Mouse (Mus musculus): ENCODE data around the gene Stt3b. TPM values are rescaled to one million over a fixed set of nuclear protein-coding genes. Genes with fewer than 3 reads are reported as not detected.
"Not testable (repeated sequence)": the region's sequence is repeated elsewhere in the genome, so short reads cannot be mapped to it uniquely, and the experiment has no call there.

Gene Stt3b
- polyA plus RNA-seq, 1 experiment: 120 TPM

GRCm38 (mm10) chr9:115287774-115288434 is 22.3 kb downstream of the Stt3b start:
- 0 out of 2 replicates have a peak, but pooled peaks cover 2% of the 10 kb centered on the region for H3K36me3 ChIP-seq (ENCODE audit: control insufficient read depth, insufficient read depth, low read length, poor library complexity, severe bottlenecking)
- H3K27ac ChIP-seq (ENCODE audit: insufficient read depth, low read length): no peak overlapping the region
- TF ChIP-seq EP300 (IDR thresholded peaks at IDR 0.05; ENCODE audit: insufficient read depth, low read depth, low read length) (no peak), POLR2A (IDR thresholded peaks at IDR 0.05; ENCODE audit: insufficient read depth, low read length) (no peak), CTCF (IDR thresholded peaks at IDR 0.05; ENCODE audit: low read depth, low read length) (no peak)
- no peak overlapping the region for H3K4me3 ChIP-seq (ENCODE audit: low read depth, low read length)
- no peaks in the 10 kb centered on the region for H3K4me1 ChIP-seq (ENCODE audit: control insufficient read depth, insufficient read depth, low read length)
- H3K9me3 ChIP-seq (replicated peaks; ENCODE audit: control insufficient read depth, insufficient read depth, low read length, poor library complexity, severe bottlenecking): peaks cover 3% of the 10 kb centered on the region; the same call in 1 of the 2 replicates
- no peaks in the 10 kb centered on the region for H3K27me3 ChIP-seq (ENCODE audit: control insufficient read depth, insufficient read depth, low read length, poor library complexity, severe bottlenecking)
- no peak overlapping the region for H3K9ac ChIP-seq (ENCODE audit: low read depth, poor library complexity, severe bottlenecking)

DNA sequence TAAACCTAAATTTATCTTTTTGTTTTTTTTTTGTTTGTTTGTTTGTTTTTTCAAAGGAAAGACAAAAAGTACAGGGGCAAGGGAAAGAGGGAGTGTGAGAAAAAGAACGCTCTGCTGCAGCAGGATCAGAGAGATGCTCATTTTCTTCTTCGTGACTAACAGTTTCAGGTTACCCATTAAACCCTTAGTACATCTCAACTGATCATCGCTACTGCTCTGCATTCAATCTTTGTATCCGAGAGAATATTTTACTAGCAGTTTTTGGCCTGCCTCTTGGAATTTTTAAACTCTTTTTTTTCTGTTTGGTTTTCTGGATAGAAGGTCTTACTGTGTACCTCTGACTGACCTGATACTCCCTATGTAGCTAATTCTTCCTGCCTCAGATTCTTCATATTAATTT is 25.8 kb downstream of the Stt3b start:
- no peak overlapping the region for H3K27ac ChIP-seq (ENCODE audit: insufficient read depth, low read length)
- no peak overlapping the region for H3K4me3 ChIP-seq (ENCODE audit: low read depth, low read length)
- no peak overlapping the region for H3K9ac ChIP-seq (ENCODE audit: low read depth, poor library complexity, severe bottlenecking)
- peaks cover 6% of the 10 kb centered on the region for H3K36me3 ChIP-seq (ENCODE audit: control insufficient read depth, insufficient read depth, low read length, poor library complexity, severe bottlenecking)
- peaks cover 2% of the 10 kb centered on the region for H3K4me1 ChIP-seq (ENCODE audit: control insufficient read depth, insufficient read depth, low read length)
- H3K27me3 ChIP-seq (ENCODE audit: control insufficient read depth, insufficient read depth, low read length, poor library complexity, severe bottlenecking): no peaks in the 10 kb centered on the region
- TF ChIP-seq POLR2A (IDR thresholded peaks at IDR 0.05; ENCODE audit: insufficient read depth, low read length) (no peak), CTCF (IDR thresholded peaks at IDR 0.05; ENCODE audit: low read depth, low read length) (no peak)
- H3K9me3 ChIP-seq (replicated peaks; ENCODE audit: control insufficient read depth, insufficient read depth, low read length, poor library complexity, severe bottlenecking): peaks cover 3% of the 10 kb centered on the region; the same call in 1 of the 2 replicates

DNA sequence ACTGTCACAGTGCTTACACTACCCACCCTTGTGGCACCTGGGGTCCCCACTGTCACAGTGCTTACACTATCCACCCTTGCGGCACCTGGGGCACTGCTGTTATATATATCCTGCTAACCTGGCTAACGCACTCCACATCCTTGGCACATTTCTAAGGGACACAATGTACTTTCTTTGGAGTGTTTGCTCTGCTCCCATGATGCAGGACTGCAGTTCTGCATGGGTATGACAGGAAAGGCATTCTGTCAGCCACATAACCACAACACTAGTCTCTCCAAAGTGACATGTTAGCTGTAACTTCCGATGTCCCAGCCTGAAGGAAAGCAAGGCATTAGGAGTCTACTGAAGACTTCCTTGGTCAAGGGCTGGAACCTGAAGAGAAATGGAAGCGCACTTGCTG is 26.8 kb downstream of the Stt3b start:
- H3K27ac ChIP-seq (ENCODE audit: insufficient read depth, low read length): no peak overlapping the region
- no peak for TF ChIP-seq CTCF (IDR thresholded peaks at IDR 0.05; ENCODE audit: low read depth, low read length)
- no peak for TF ChIP-seq POLR2A (IDR thresholded peaks at IDR 0.05; ENCODE audit: insufficient read depth, low read length)
- TF ChIP-seq EP300 (IDR thresholded peaks at IDR 0.05; ENCODE audit: insufficient read depth, low read depth, low read length): no peak

GRCm38 (mm10) chr9:115278641-115279040 is 31.6 kb downstream of the Stt3b start:
- no peak overlapping the region for H3K9ac ChIP-seq (ENCODE audit: low read depth, poor library complexity, severe bottlenecking)
- no peaks in the 10 kb centered on the region for H3K27me3 ChIP-seq (ENCODE audit: control insufficient read depth, insufficient read depth, low read length, poor library complexity, severe bottlenecking)
- H3K27ac ChIP-seq (ENCODE audit: insufficient read depth, low read length): no peak overlapping the region
- H3K4me1 ChIP-seq (ENCODE audit: control insufficient read depth, insufficient read depth, low read length): peaks cover 2% of the 10 kb centered on the region
- TF ChIP-seq POLR2A (IDR thresholded peaks at IDR 0.05; ENCODE audit: insufficient read depth, low read length) (no peak), EP300 (IDR thresholded peaks at IDR 0.05; ENCODE audit: insufficient read depth, low read depth, low read length) (no peak), CTCF (IDR thresholded peaks at IDR 0.05; ENCODE audit: low read depth, low read length) (no peak)
- H3K36me3 ChIP-seq (ENCODE audit: control insufficient read depth, insufficient read depth, low read length, poor library complexity, severe bottlenecking): peaks cover 22% of the 10 kb centered on the region
- no peaks in the 10 kb centered on the region for H3K9me3 ChIP-seq (replicated peaks; ENCODE audit: control insufficient read depth, insufficient read depth, low read length, poor library complexity, severe bottlenecking)
- no peak overlapping the region for H3K4me3 ChIP-seq (ENCODE audit: low read depth, low read length)

More for the DNA sequence above, 26.8 kb downstream of the Stt3b start:
- Histone ChIP-seq H3K27me3 (ENCODE audit: control insufficient read depth, insufficient read depth, low read length, poor library complexity, severe bottlenecking) (no peaks in the 10 kb centered on the region), H3K9ac (ENCODE audit: low read depth, poor library complexity, severe bottlenecking) (no peak overlapping the region), H3K9me3 (replicated peaks; ENCODE audit: control insufficient read depth, insufficient read depth, low read length, poor library complexity, severe bottlenecking) (peaks cover 3% of the 10 kb centered on the region; the same call in 1 of the 2 replicates), H3K4me3 (ENCODE audit: low read depth, low read length) (no peak overlapping the region), H3K4me1 (ENCODE audit: control insufficient read depth, insufficient read depth, low read length) (peaks cover 2% of the 10 kb centered on the region), H3K36me3 (ENCODE audit: control insufficient read depth, insufficient read depth, low read length, poor library complexity, severe bottlenecking) (peaks cover 6% of the 10 kb centered on the region)

- no peak overlapping the region for H3K9ac ChIP-seq (ENCODE audit: low read depth, poor library complexity, severe bottlenecking)
- no peak for TF ChIP-seq CTCF (IDR thresholded peaks at IDR 0.05; ENCODE audit: low read depth, low read length)
- TF ChIP-seq EP300 (IDR thresholded peaks at IDR 0.05; ENCODE audit: insufficient read depth, low read depth, low read length): no peak
- no peak for TF ChIP-seq POLR2A (IDR thresholded peaks at IDR 0.05; ENCODE audit: insufficient read depth, low read length)
- no peaks in the 10 kb centered on the region for H3K9me3 ChIP-seq (replicated peaks; ENCODE audit: control insufficient read depth, insufficient read depth, low read length, poor library complexity, severe bottlenecking)
- no peak overlapping the region for H3K27ac ChIP-seq (ENCODE audit: insufficient read depth, low read length)
- no peak overlapping the region for H3K4me3 ChIP-seq (ENCODE audit: low read depth, low read length)
- H3K27me3 ChIP-seq (ENCODE audit: control insufficient read depth, insufficient read depth, low read length, poor library complexity, severe bottlenecking): no peaks in the 10 kb centered on the region
- no peaks in the 10 kb centered on the region for H3K4me1 ChIP-seq (ENCODE audit: control insufficient read depth, insufficient read depth, low read length)
- H3K36me3 ChIP-seq (ENCODE audit: control insufficient read depth, insufficient read depth, low read length, poor library complexity, severe bottlenecking): peaks cover 19% of the 10 kb centered on the region
Measured at GRCm38 (mm10) chr9:115274806-115275205, 35.4 kb downstream of the Stt3b start.

DNA sequence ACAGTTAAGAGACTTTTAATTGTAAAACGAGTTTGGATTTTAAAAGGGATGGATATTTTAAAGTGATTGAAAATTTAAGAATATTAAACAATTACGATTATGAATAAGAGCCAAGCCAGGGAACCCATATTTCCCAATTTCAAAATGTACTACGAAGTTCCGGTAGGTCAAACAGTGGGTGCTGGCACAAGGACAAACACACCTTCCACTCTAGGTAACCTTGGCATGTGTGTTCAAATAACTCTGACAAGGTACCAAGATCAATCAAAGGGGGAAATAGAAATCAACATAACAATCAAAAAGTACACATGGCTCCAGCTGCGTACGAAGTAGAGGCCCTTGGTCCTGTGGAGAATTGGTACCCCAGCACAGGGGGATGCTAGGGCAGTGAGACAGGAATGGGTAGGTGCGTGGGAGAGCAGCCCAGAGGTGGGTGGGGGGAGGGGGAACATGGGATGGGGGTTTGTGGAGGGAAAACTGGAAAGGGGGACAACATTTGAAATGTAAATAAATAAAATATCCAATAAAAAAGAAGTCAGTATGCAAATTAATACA is 37.0 kb downstream of the Stt3b start:
- Histone ChIP-seq H3K36me3 (ENCODE audit: control insufficient read depth, insufficient read depth, low read length, poor library complexity, severe bottlenecking) (peaks cover 19% of the 10 kb centered on the region), H3K4me3 (ENCODE audit: low read depth, low read length) (no peak overlapping the region), H3K9ac (ENCODE audit: low read depth, poor library complexity, severe bottlenecking) (no peak overlapping the region), H3K4me1 (ENCODE audit: control insufficient read depth, insufficient read depth, low read length) (no peaks in the 10 kb centered on the region), H3K9me3 (replicated peaks; ENCODE audit: control insufficient read depth, insufficient read depth, low read length, poor library complexity, severe bottlenecking) (no peaks in the 10 kb centered on the region), H3K27ac (ENCODE audit: insufficient read depth, low read length) (no peak overlapping the region), H3K27me3 (ENCODE audit: control insufficient read depth, insufficient read depth, low read length, poor library complexity, severe bottlenecking) (no peaks in the 10 kb centered on the region)
- TF ChIP-seq CTCF (IDR thresholded peaks at IDR 0.05; ENCODE audit: low read depth, low read length) (no peak), POLR2A (IDR thresholded peaks at IDR 0.05; ENCODE audit: insufficient read depth, low read length) (no peak), EP300 (IDR thresholded peaks at IDR 0.05; ENCODE audit: insufficient read depth, low read depth, low read length) (no peak)

DNA sequence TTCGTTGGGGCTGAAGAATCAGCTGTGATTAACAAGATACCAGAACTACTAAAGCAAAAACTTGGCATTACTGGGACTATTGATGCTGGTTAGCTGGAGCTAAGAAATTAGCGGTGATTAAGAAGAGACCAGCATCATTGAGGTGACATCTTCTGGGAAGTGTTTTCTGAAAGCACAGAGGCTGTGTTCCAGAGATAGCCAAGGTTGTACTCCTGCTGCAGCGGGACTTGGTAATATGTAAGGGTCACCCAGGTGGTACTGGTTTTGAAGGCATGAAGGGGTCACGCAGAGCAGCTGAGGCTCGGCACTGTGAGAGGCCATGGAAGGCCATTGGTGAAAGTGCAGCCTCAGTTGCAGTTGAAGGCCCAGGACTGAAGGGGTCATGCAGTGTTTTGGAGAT is 37.8 kb downstream of the Stt3b start:
- not testable (repeated sequence) for H3K4me1 ChIP-seq (ENCODE audit: control insufficient read depth, insufficient read depth, low read length); H3K9me3 ChIP-seq (replicated peaks; ENCODE audit: control insufficient read depth, insufficient read depth, low read length, poor library complexity, severe bottlenecking); H3K9ac ChIP-seq (ENCODE audit: low read depth, poor library complexity, severe bottlenecking); H3K4me3 ChIP-seq (ENCODE audit: low read depth, low read length); H3K27me3 ChIP-seq (ENCODE audit: control insufficient read depth, insufficient read depth, low read length, poor library complexity, severe bottlenecking); H3K27ac ChIP-seq (ENCODE audit: insufficient read depth, low read length)
- H3K36me3 ChIP-seq (ENCODE audit: control insufficient read depth, insufficient read depth, low read length, poor library complexity, severe bottlenecking): peaks cover 19% of the 10 kb centered on the region

Measured in ES-Bruce4 (cell line).